Mouse (Mus musculus): Measurements from ENCODE around the gene Ctsw.

The Ctsw gene

GRCm38 (mm10) chr19:5431911-5432464, 36.3 kb downstream of the Ctsw start:
- no peak for DNase-seq (ENCODE audit: low read depth)

GRCm38 (mm10) chr19:5430408-5430807, 37.9 kb downstream of the Ctsw start:
- DNase-seq (ENCODE audit: low read depth): no peak

GRCm38 (mm10) chr19:5429806-5430205, 38.5 kb downstream of the Ctsw start:
- DNase-seq (ENCODE audit: low read depth): no peak

- no peak for DNase-seq (ENCODE audit: low read depth)
These were observed 39.1 kb downstream of the Ctsw start for GRCm38 (mm10) chr19:5429219-5429618.

GRCm38 (mm10) chr19:5428083-5428482, 40.2 kb downstream of the Ctsw start:
- DNase-seq (ENCODE audit: low read depth): peak; percentile 75

GRCm38 (mm10) chr19:5426640-5427290, 41.5 kb downstream of the Ctsw start:
- DNase-seq (ENCODE audit: low read depth): no peak

DNA sequence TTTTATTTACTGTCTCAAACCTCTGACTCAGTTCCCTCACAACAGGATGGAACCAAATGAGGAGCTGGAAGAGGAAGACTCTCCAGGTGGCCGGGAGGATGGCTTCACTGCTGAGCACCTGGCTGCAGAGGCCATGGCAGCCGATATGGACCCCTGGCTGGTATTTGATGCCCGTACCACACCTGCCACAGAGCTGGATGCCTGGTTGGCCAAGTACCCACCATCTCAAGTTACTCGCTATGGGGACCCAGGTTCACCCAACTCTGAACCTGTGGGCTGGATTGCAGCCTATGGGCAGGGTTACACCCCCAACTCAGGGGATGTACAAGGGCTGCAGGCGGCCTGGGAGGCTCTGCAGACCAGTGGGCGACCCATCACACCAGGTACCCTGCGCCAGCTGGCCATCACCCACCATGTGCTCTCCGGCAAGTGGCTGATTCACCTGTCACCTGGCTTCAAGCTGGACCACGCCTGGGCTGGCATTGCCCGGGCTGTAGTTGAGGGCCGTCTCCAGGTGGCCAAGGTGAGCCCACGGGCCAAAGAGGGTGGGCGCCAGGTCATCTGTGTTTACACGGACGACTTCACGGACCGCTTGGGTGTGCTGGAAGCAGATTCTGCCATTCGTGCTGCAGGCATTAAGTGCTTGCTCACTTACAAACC, 42.3 kb downstream of the Ctsw start:
- DNase-seq (ENCODE audit: low read depth): no peak

DNA sequence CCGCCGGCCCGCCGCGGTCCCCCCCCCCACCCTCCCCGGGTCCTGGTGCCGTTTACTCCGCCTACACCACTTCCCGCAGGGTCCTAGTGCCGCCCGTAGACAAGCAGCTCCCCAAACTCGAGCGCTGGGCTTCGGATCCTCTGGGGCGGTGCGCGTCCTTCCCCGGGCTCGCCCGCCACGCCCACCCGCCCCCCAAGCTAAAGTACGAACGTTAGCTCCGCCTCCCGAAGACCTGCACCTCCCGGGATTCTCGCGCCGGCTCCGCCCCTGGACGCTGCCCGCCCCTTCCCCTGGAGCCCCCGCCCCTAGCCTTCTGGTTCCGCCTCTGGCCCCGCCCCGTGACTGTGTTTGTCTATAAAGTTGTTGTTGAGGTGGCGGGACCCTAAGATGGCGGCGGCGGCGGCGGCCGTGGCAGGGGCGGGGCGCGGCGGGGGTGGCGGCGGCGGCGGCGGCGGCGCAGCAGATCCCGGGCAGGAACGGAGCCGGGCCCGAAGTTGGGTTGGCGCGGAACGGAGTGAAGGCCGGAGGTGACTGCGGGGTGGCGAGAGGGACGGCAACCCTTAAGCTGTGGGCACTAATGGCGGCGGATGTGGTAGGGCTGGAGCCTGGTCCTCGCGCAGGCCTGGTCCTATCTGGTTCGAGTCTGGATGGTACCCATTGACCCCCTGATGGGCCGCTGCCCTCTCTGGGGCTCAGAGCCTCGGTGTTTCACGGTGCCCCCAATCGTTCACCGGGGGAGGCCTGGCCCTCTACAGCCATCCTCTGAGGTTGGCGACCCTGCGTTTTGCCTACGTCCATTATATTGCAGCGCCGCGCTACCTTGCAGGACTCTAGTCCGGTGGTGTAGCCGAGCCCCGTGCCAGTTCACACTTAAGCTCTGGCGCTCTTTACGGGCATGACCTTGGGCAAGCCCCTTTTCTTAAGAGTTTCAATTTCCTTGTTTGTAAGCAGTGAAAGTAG, 43.2 kb downstream of the Ctsw start, which contains the start of the genes Drap1 and AI837181:
Gene Drap1 (minus strand): TSS at position 198 of the 960 bp plus-strand sequence.
Gene AI837181 (plus strand): TSS at position 363 of the 960 bp plus-strand sequence.
- DNase-seq (ENCODE audit: low read depth): peak; percentile 98

DNA sequence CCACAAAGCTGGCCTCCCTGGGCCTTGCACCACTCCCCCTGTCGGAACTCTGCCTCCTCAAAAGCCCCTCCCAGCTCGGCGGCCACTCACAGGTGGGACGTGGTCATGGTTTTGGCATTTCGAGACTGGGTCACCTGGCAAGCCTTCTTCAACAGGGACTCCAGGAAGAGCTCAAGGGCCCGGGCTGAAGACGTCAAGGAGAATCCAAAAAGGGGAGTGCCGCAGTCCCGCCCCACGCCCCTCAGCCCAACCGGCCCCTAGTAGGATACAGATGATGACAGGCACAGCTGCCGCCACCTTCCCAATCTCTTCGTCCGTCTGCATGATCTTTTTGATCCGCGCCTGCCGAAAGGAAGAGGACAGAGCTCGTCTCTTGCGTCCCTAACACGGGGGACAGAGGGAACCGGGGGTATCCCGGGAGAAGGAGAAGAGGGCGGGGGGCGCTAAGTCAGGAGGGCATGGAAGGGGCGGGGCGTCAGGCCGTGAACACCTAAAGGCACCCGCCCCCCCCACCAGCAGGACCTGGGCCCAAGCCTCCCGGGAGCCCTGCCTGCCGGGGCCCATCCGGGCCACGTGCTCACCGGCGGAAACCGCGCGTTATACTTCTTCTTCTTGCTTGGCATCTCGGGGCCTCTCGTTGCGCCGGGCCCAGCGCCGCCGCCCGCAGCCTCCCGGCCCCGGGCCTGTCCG, 44.1 kb downstream of the Ctsw start:
- peak; percentile 71 for DNase-seq (ENCODE audit: low read depth)

- no peak for DNase-seq (ENCODE audit: low read depth)
These were observed 44.7 kb downstream of the Ctsw start for GRCm38 (mm10) chr19:5423561-5423960.

GRCm38 (mm10) chr19:5422895-5423443, 45.3 kb downstream of the Ctsw start:
- DNase-seq (ENCODE audit: low read depth): no peak

GRCm38 (mm10) chr19:5422267-5422666, 46.0 kb downstream of the Ctsw start:
- no peak for DNase-seq (ENCODE audit: low read depth)

- DNase-seq (ENCODE audit: low read depth): no peak
These were observed 46.5 kb downstream of the Ctsw start for GRCm38 (mm10) chr19:5421784-5422183.

GRCm38 (mm10) chr19:5420579-5420978, 47.7 kb downstream of the Ctsw start:
- no peak for DNase-seq (ENCODE audit: low read depth)

DNA sequence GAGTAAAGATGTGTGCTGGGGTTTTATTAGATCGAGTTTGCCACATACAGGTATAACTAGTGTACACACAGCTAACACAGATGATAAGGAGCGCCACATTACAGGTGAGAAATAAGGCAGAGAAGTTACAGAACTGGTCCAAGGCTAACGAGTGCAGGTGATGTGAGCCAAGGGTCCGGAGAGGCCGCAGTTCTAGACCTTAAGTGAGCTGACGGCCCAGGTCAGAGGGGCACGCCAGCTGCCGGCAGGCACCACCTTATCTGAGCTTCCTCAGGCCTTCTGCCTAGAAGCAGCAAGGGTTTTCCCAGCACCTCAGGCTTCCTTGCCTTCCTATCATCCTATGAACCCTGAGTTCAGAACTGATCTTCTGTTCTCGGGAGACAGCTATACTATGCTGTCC, 48.7 kb downstream of the Ctsw start:
- no peak for DNase-seq (ENCODE audit: low read depth)

DNA sequence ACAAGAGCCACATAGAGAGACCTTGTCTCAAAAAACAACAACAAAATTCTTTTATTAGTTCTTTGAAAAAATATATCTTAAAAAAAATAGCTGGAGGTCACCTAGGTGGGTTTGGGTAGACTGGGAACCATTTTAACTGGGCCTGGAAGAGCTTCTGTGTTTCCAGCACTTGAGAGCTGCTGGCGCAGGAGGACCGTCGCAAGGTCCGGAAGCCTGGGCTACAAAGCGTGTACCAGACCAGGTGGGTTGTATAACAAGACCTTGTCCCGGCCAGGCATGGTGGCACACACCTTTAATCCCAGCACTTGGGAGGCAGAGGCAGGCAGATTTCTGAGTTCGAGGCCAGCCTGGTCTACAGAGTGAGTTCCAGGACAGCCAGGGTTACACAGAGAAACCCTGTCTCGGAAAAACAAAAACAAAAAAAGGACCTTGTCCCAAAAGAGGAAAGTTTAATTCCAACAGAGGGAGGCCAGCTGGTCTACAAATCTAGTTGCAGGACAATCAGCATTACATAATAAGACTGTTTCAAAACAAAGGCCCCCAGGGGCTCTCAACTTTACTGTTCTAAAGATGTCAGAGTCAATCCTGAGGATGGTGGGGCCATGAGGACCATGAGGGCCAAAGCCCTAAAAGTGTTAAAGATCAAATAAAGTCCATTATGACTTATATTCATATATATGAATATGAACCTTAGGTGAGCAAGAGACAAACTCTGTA, 49.4 kb downstream of the Ctsw start:
- DNase-seq (ENCODE audit: low read depth): no peak
